Mouse (Mus musculus) CH12.LX (cell line): Measurements from ENCODE around the gene Gm10799.
A peak's percentile ranks its signal among the peaks of the same experiment; 100 is the strongest.
"Not testable (repeated sequence)": the region's sequence is repeated elsewhere in the genome, so short reads cannot be mapped to it uniquely, and the experiment has no call there.

Experiments used
- CTCF ChIP-seq, 2 experiments: IDR thresholded peaks in 1 of 2; conservative IDR thresholded peaks in 1 of 2; 2 replicates each; pipeline ENCODE4 v1.5.1; 2011 to 2012; ENCODE audit warnings: low read depth in 2 of 2, low read length in 2 of 2, improper control_type of control experiment in 1 of 2, inconsistent platforms in 1 of 2, mild to moderate bottlenecking in 1 of 2, moderate library complexity in 1 of 2
- EP300 ChIP-seq: IDR thresholded peaks from 2 replicates; pipeline ENCODE4 v1.6.1; 2011; ENCODE audit warnings: low read length, improper control_type of control experiment
- GABPA ChIP-seq: IDR thresholded peaks from 2 replicates; pipeline ENCODE4 v1.6.1; 2012; ENCODE audit warnings: low read depth, low read length, improper control_type of control experiment, inconsistent platforms; ENCODE audit not compliant: insufficient replicate concordance
- KAT2A ChIP-seq: IDR thresholded peaks from 2 replicates; pipeline ENCODE4 v1.6.1; 2012; ENCODE audit warnings: low read length, improper control_type of control experiment, inconsistent platforms; ENCODE audit not compliant: insufficient replicate concordance
- MEF2A ChIP-seq: IDR thresholded peaks from 2 replicates; pipeline ENCODE4 v1.6.1; 2014; ENCODE audit warnings: low read depth, mild to moderate bottlenecking, inconsistent platforms, low read length, improper control_type of control experiment, borderline replicate concordance
- RAD21 ChIP-seq: IDR thresholded peaks from 2 replicates; pipeline ENCODE4 v1.6.1; 2011; ENCODE audit warnings: low read depth, mild to moderate bottlenecking, low read length, improper control_type of control experiment, moderate library complexity
- SMC3 ChIP-seq: IDR thresholded peaks from 2 replicates; pipeline ENCODE4 v1.6.1; 2011; ENCODE audit warnings: low read depth, low read length, improper control_type of control experiment
- USF2 ChIP-seq: conservative IDR thresholded peaks from 2 replicates; pipeline ENCODE4 v1.6.1; 2011; ENCODE audit warnings: low read depth, low read length, improper control_type of control experiment
- ZMIZ1 ChIP-seq: IDR thresholded peaks from 2 replicates; pipeline ENCODE4 v1.6.1; 2012; ENCODE audit warnings: low read depth, mild to moderate bottlenecking, inconsistent platforms, low read length, improper control_type of control experiment

DNA sequence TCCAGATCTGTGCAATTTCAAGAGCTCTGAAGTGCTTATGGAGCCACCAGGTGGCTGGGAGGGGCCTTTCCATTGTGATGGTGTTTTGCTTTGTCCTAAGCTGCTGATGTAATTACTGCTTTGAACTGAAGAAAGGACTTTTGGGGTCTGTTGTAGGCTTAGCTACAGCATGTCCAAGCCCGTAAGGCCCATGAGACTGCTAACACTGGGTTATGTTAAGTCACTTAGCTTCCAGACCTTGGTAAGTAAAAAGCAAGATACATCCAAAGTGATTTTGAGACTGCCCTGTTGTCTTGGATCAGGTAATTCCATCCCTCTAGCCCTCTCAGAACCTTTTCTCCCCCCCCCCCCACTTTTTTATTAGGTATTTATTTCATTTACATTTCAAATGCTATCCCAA, 28.4 kb upstream of the Gm10799 start:
- TF ChIP-seq ZMIZ1; SMC3; EP300; USF2; KAT2A; GABPA; CTCF (conservative IDR thresholded peaks at IDR 0.05 in 1 of 2, IDR thresholded peaks at IDR 0.05 in 1 of 2; ENCODE audit: low read depth in 2 of 2, low read length in 2 of 2); MEF2A: not testable (repeated sequence)
- TF ChIP-seq RAD21 = peak; percentile 15
